Mouse (Mus musculus): ENCODE measurements around the gene Sf3a2.

- no peak for TF ChIP-seq GATA1 (IDR thresholded peaks at IDR 0.05; ENCODE audit: low read length)
- no peak for TF ChIP-seq TAL1 (IDR thresholded peaks at IDR 0.05; ENCODE audit: low read length)
Measured at GRCm38 (mm10) chr10:80796307-80796848, 1.6 kb upstream of the Sf3a2 start.
